Mouse (Mus musculus): ENCODE results near the gene Pdxdc1. TPM values are rescaled to one million over a fixed set of nuclear protein-coding genes. Genes with fewer than 3 reads are reported as not detected.
"Not testable (repeated sequence)": the region's sequence is repeated elsewhere in the genome, so short reads cannot be mapped to it uniquely, and the experiment has no call there.

Pdxdc1 gene
- polyA plus RNA-seq, 2 experiments = 105 to 109 TPM

DNA sequence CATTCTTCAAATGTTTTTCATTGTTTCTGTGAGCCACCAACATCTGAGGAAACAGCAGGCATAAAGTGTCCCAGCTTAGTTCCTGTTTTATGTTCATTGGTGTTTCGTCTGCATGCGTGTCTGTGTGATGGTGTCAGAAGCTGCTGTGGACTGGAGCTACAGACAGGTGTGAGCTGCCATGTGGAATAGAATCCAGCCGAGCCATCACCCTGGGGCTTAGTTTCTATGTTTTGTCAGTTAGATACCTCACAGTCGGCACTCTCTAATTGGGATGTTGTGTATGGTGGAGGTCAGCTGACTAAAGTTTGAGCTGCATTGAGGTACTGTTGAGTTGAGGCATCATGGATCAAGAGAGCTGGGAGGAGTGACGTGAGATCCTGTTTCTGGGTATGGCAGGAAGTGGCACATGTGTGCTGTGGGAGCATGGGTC lies 106.2 kb downstream of the Pdxdc1 start:
- Histone ChIP-seq H3K9me3 (ENCODE audit: control insufficient read depth, low read length) (no peaks in the 10 kb centered on the region), H3K36me3 (ENCODE audit: control insufficient read depth, insufficient read depth, low read length) (peaks cover 86% of the 10 kb centered on the region), H3K4me3 (replicated peaks; ENCODE audit: low read length) (no peak overlapping the region), H3K4me1 (ENCODE audit: control insufficient read depth, insufficient read depth, low read length) (no peaks in the 10 kb centered on the region), H3K4me2 (replicated peaks; ENCODE audit: low read depth, low read length, severe bottlenecking) (no peak overlapping the region), H3K9ac (ENCODE audit: low read depth, low read length, severe bottlenecking) (no peak overlapping the region), H3K27ac (replicated peaks; ENCODE audit: low read depth, low read length) (no peak overlapping the region), H3K27me3 (ENCODE audit: control insufficient read depth, insufficient read depth, low read length) (no peaks in the 10 kb centered on the region)
- TF ChIP-seq POLR2A (IDR thresholded peaks at IDR 0.05; ENCODE audit: borderline replicate concordance, extremely low read depth, insufficient read depth, insufficient read length) = no peak
- 91% methylated on average over 5 of the region's 5 CpGs for WGBS
- ATAC-seq (ENCODE audit: low FRiP score, low read depth) = no peak
- no peak for DNase-seq (ENCODE audit: low spot score)

DNA sequence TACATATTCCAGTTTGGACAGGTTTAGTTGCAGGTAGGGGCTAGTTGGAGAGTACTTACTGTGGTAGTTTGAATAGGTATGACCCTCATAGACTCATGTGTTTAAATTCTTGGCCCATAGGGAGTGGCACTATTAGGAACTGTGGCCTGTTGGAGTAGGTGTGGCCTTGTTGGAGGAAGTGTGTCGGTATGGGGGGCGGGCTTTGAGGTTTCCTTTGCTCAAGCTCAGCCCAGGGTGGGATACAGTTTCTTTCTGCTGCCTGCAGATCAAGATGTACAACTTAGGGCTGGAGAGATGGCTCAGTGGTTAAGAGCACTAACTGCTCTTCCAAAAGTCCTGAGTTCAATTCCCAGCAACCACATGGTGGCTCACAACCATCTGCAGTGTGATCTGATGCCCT lies 109.5 kb downstream of the Pdxdc1 start:
- DNase-seq (ENCODE audit: low spot score); H3K4me2 ChIP-seq (replicated peaks; ENCODE audit: low read depth, low read length, severe bottlenecking); H3K9ac ChIP-seq (ENCODE audit: low read depth, low read length, severe bottlenecking); H3K4me1 ChIP-seq (ENCODE audit: control insufficient read depth, insufficient read depth, low read length); H3K4me3 ChIP-seq (replicated peaks; ENCODE audit: low read length); H3K27me3 ChIP-seq (ENCODE audit: control insufficient read depth, insufficient read depth, low read length); H3K27ac ChIP-seq (replicated peaks; ENCODE audit: low read depth, low read length); H3K9me3 ChIP-seq (ENCODE audit: control insufficient read depth, low read length); ATAC-seq (ENCODE audit: low FRiP score, low read depth): not testable (repeated sequence)
- H3K36me3 ChIP-seq (ENCODE audit: control insufficient read depth, insufficient read depth, low read length) = peaks cover 86% of the 10 kb centered on the region
- WGBS = 97% methylated on average over 2 of the region's 2 CpGs

DNA sequence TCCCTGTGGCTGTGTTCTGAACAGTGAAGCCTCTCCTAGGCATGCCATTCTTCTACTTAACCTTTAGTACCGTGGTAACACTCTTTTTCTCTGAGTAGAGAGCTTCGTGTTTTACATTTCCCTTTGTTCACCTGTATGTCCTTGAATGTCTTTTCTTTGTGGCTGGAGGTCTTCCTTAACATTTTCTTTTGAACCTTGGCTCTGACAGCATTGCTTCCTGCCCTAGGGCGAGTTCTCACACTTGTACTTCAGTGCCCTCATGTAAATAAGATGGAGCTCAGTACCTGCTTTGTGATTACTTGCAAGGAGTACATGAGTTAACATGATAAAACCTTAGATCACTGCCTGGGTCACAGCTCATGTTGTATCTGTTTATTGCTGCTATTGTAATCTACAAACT lies 117.0 kb downstream of the Pdxdc1 start:
- no peak for ATAC-seq (ENCODE audit: low FRiP score, low read depth)
- DNase-seq (ENCODE audit: low spot score) = no peak
- Histone ChIP-seq H3K27me3 (ENCODE audit: control insufficient read depth, insufficient read depth, low read length) (no peaks in the 10 kb centered on the region), H3K9me3 (ENCODE audit: control insufficient read depth, low read length) (no peaks in the 10 kb centered on the region), H3K4me2 (replicated peaks; ENCODE audit: low read depth, low read length, severe bottlenecking) (no peak overlapping the region), H3K27ac (replicated peaks; ENCODE audit: low read depth, low read length) (no peak overlapping the region), H3K9ac (ENCODE audit: low read depth, low read length, severe bottlenecking) (no peak overlapping the region), H3K4me3 (replicated peaks; ENCODE audit: low read length) (no peak overlapping the region), H3K36me3 (ENCODE audit: control insufficient read depth, insufficient read depth, low read length) (peaks cover 68% of the 10 kb centered on the region), H3K4me1 (ENCODE audit: control insufficient read depth, insufficient read depth, low read length) (peaks cover 5% of the 10 kb centered on the region; the same call in 1 of the 2 replicates)
- 84% methylated on average over 3 of the region's 3 CpGs for WGBS
- no peak for TF ChIP-seq POLR2A (IDR thresholded peaks at IDR 0.05; ENCODE audit: borderline replicate concordance, extremely low read depth, insufficient read depth, insufficient read length)

Small RNA genes lying within 50 kb of the gene (microRNA-seq; reads per million reads assigned to microRNA genes)
- gene Gm27734 = not detected

Other genes with a start within 250 kb of the Pdxdc1 start
- gene Parn, start 235.0 kb downstream of the Pdxdc1 start, polyA plus RNA-seq (2012; rRNA removed) = 23.2 and 23.5 TPM in 2 replicates
- 39.7 and 41.1 TPM in 2 replicates for gene Parn, start 235.0 kb downstream of the Pdxdc1 start, polyA plus RNA-seq (2014; fragmentation: Nextera tagmentation; extraction: Ambion mirVana)
- 45.8 and 52.0 TPM in 2 replicates for gene Bfar, start 231.3 kb downstream of the Pdxdc1 start, polyA plus RNA-seq (2012; rRNA removed)
- gene Bfar, start 231.3 kb downstream of the Pdxdc1 start, polyA plus RNA-seq (2014; fragmentation: Nextera tagmentation; extraction: Ambion mirVana) = 49.8 and 55.7 TPM in 2 replicates
- 2.8 and 4.3 TPM in 2 replicates for gene 3110001I22Rik, start 231.2 kb downstream of the Pdxdc1 start, polyA plus RNA-seq (2012; rRNA removed)
- 5.2 and 5.9 TPM in 2 replicates for gene 3110001I22Rik, start 231.2 kb downstream of the Pdxdc1 start, polyA plus RNA-seq (2014; fragmentation: Nextera tagmentation; extraction: Ambion mirVana)
- gene Pla2g10, start 172.1 kb downstream of the Pdxdc1 start, polyA plus RNA-seq (2012; rRNA removed) = 0.12 and 0.19 TPM in 2 replicates
- 0.26 TPM in 1 of 2 replicates, not detected in the other for gene Pla2g10, start 172.1 kb downstream of the Pdxdc1 start, polyA plus RNA-seq (2014; fragmentation: Nextera tagmentation; extraction: Ambion mirVana)
- 23.5 and 24.2 TPM in 2 replicates for gene Rrn3, start 122.4 kb downstream of the Pdxdc1 start, polyA plus RNA-seq (2012; rRNA removed)
- gene Rrn3, start 122.4 kb downstream of the Pdxdc1 start, polyA plus RNA-seq (2014; fragmentation: Nextera tagmentation; extraction: Ambion mirVana) = 43.1 and 43.8 TPM in 2 replicates
- gene Ntan1, start 84.3 kb downstream of the Pdxdc1 start, polyA plus RNA-seq (2012; rRNA removed) = 100 and 115 TPM in 2 replicates
- 199 and 214 TPM in 2 replicates for gene Ntan1, start 84.3 kb downstream of the Pdxdc1 start, polyA plus RNA-seq (2014; fragmentation: Nextera tagmentation; extraction: Ambion mirVana)
- 3.4 and 5.1 TPM in 2 replicates for gene Mpv17l, start within 50 bp of the Pdxdc1 start, polyA plus RNA-seq (2012; rRNA removed)
- 4.0 and 4.3 TPM in 2 replicates for gene Mpv17l, start within 50 bp of the Pdxdc1 start, polyA plus RNA-seq (2014; fragmentation: Nextera tagmentation; extraction: Ambion mirVana)
- gene 2900011O08Rik, start 83.5 kb upstream of the Pdxdc1 start, polyA plus RNA-seq (2012; rRNA removed) = 2.9 and 3.0 TPM in 2 replicates
- gene 2900011O08Rik, start 83.5 kb upstream of the Pdxdc1 start, polyA plus RNA-seq (2014; fragmentation: Nextera tagmentation; extraction: Ambion mirVana) = 2.5 and 3.7 TPM in 2 replicates
- gene Ifitm7, start 83.8 kb upstream of the Pdxdc1 start, polyA plus RNA-seq (2012; rRNA removed) = 0.12 and 0.13 TPM in 2 replicates
- not detected in 2 replicates for gene Ifitm7, start 83.8 kb upstream of the Pdxdc1 start, polyA plus RNA-seq (2014; fragmentation: Nextera tagmentation; extraction: Ambion mirVana)

Data from limb, embryonic 14.5 days (tissue).